Mouse (Mus musculus) limb, embryonic 14.5 days (tissue): ENCODE data around the gene Gm42791. TPM values are rescaled to one million over a fixed set of nuclear protein-coding genes. Genes with fewer than 3 reads are reported as not detected.

ENCODE experiments used
- ATAC-seq: fragments of 200-750 bp; cut with Nextera tagmentation; 2 replicates; pipeline ENCODE4 v1.8.0; 2017; ENCODE audit warnings: low read depth, moderate number of reproducible peaks, moderate TSS enrichment; ENCODE audit not compliant: low FRiP score
- DNase-seq: peaks from one replicate; pipeline ENCODE4 v3.0.0-alpha.2; 2015; ENCODE audit warnings: low spot score
- H3K27ac ChIP-seq: fragments of 300-500 bp; sonication (generic); replicated peaks from 2 replicates; pipeline ENCODE4 v1.5.1; 2014; ENCODE audit warnings: low read depth, mild to moderate bottlenecking, low read length, moderate library complexity, mixed read lengths
- H3K27me3 ChIP-seq: fragments of 300-500 bp; sonication (generic); 2 replicates; pipeline ENCODE4 v1.6.1; 2014; ENCODE audit warnings: low read length, mixed read lengths; ENCODE audit not compliant: control insufficient read depth, insufficient read depth
- H3K36me3 ChIP-seq: fragments of 300-500 bp; sonication (generic); 2 replicates; pipeline ENCODE4 v1.6.1; 2014; ENCODE audit warnings: mild to moderate bottlenecking, low read length, moderate library complexity, mixed read lengths; ENCODE audit not compliant: control insufficient read depth, insufficient read depth
- H3K4me1 ChIP-seq: fragments of 300-500 bp; sonication (generic); 2 replicates; pipeline ENCODE4 v1.6.1; 2014; ENCODE audit warnings: antibody characterized with exemption, low read length, mixed read lengths; ENCODE audit not compliant: control insufficient read depth, insufficient read depth
- H3K4me2 ChIP-seq: fragments of 300-500 bp; sonication (generic); replicated peaks from 2 replicates; pipeline ENCODE4 v1.6.1; 2014; ENCODE audit warnings: low read depth, mild to moderate bottlenecking, low read length, moderate library complexity; ENCODE audit not compliant: severe bottlenecking
- H3K4me3 ChIP-seq: fragments of 300-500 bp; sonication (generic); replicated peaks from 2 replicates; pipeline ENCODE4 v1.5.1; 2014; ENCODE audit warnings: low read length
- H3K9ac ChIP-seq: fragments of 300-500 bp; sonication (generic); 2 replicates; pipeline ENCODE4 v1.6.1; 2014; ENCODE audit warnings: mild to moderate bottlenecking, low read depth, low read length, moderate library complexity; ENCODE audit not compliant: severe bottlenecking
- H3K9me3 ChIP-seq: fragments of 300-500 bp; sonication (generic); 2 replicates; pipeline ENCODE4 v1.6.1; 2016; ENCODE audit warnings: low read length; ENCODE audit not compliant: control insufficient read depth
- POLR2A ChIP-seq: fragments of 200-500 bp; IDR thresholded peaks from 2 replicates; pipeline ENCODE4 v1.8.0; 2012; ENCODE audit warnings: inconsistent platforms, mild to moderate bottlenecking, moderate library complexity, borderline replicate concordance; ENCODE audit not compliant: insufficient read depth, insufficient read length; ENCODE audit errors: extremely low read depth
- WGBS: fragments of 180-500 bp; shearing (Covaris S2); extraction: QIAGEN DNeasy Blood & Tissue Kit; methylation state at CpG from one replicate; pipeline ENCODE4 v1.1.7; 2014; 5-methylcytosine and 5-hydroxymethylcytosine counted together
- polyA plus RNA-seq, 2 experiments: library from polyadenylated mRNA; depleted of rRNA in 1 of 2; stranded (reverse) in 1 of 2; unstranded in 1 of 2; fragments of >200 nt; fragmentation: Nextera tagmentation in 1 of 2; extraction: Ambion mirVana in 1 of 2; gene quantifications; 2 replicates each; pipeline versions ENCODE4 v1.2.1 to v1.2.3; 2012 to 2014

The Gm42791 gene
- polyA plus RNA-seq, 2 experiments = not detected

- Histone ChIP-seq H3K27ac (no peak overlapping the region), H3K9me3 (0 out of 2 replicates have a peak, but pooled peaks cover 11% of the 10 kb centered on the region), H3K4me3 (no peak overlapping the region), H3K4me1 (peaks cover 3% of the 10 kb centered on the region; the same call in 1 of the 2 replicates), H3K4me2 (no peak overlapping the region), H3K27me3 (no peaks in the 10 kb centered on the region), H3K36me3 (no peaks in the 10 kb centered on the region), H3K9ac (no peak overlapping the region)
- DNase-seq = no peak
- TF ChIP-seq POLR2A = no peak
- ATAC-seq = no peak
- 89% methylated on average over 3 of the region's 3 CpGs for WGBS
Observed at GRCm38 (mm10) chr5:149036920-149037319, 42.0 kb upstream of the Gm42791 start.

DNA sequence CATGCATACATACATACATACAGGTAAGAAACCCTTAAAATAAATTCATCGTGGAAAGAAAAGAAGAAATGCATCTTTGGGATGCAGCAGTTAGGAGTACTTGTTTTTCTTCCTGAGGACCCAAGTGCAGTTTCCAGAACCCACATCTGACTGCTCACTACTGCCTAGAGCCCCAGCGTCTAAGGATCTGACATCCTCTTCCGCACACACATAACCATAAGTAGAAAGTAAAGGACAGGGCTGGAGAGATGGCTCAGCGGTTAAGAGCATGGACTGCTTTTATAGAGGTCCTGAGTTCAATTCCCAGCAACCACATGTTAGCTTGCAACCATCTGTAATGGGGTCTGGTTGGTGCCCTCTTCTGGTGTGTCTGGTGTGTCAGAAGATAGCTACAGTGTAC, 37.5 kb upstream of the Gm42791 start:
- no peak overlapping the region for H3K4me3 ChIP-seq
- ATAC-seq (no peak), DNase-seq (no peak)
- WGBS = 91% methylated on average over 4 of the region's 4 CpGs
- no peaks in the 10 kb centered on the region for H3K36me3 ChIP-seq
- no peak overlapping the region for H3K9ac ChIP-seq
- no peaks in the 10 kb centered on the region for H3K27me3 ChIP-seq
- no peak overlapping the region for H3K4me2 ChIP-seq
- TF ChIP-seq POLR2A = no peak
- H3K4me1 ChIP-seq = peaks cover 22% of the 10 kb centered on the region; the same call in 1 of the 2 replicates
- H3K27ac ChIP-seq = no peak overlapping the region
- 0 out of 2 replicates have a peak, but pooled peaks cover 4% of the 10 kb centered on the region for H3K9me3 ChIP-seq

DNA sequence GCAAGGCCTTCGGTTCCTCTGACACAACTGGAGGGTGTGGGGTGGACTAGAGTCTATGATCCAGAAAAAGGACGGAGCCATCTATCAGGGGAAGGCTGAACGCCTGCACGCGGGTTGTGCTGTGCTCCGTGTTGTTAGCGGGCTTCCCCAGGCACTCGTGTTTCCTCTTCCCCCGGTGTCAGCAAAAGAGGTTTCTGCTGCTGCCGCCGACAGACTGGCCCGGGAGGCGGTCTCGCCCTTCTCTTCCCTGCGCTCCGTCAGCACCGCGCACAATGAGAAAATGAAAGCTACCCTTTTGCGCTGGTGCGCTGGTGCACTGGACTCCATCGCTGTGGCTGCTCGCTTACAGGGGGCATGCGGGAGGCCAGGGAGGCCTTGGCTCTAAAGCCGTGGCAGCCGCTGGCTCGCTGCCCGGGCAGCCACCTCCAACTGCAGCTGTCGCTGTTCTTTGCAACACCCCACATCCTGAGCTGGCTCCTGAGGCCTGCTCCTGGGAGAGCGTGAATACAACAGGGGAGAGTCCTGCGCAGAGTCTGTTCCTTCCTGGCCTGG, 36.3 kb upstream of the Gm42791 start:
- no peaks in the 10 kb centered on the region for H3K9me3 ChIP-seq
- 3% methylated on average over 17 of the region's 30 CpGs for WGBS
- peak; percentile 49; the same call in 1 of the 2 replicates for TF ChIP-seq POLR2A
- H3K9ac ChIP-seq = peak overlapping the region; percentile 61
- H3K36me3 ChIP-seq = no peaks in the 10 kb centered on the region
- no peaks in the 10 kb centered on the region for H3K27me3 ChIP-seq
- peak overlapping the region; percentile 63 for H3K4me2 ChIP-seq
- ATAC-seq (peak; percentile 85), DNase-seq (peak; percentile 87)
- peak overlapping the region; percentile 33 for H3K4me3 ChIP-seq
- peak overlapping the region; percentile 94 for H3K27ac ChIP-seq
- peaks cover 22% of the 10 kb centered on the region; the same call in 1 of the 2 replicates for H3K4me1 ChIP-seq

- H3K4me1 ChIP-seq = peaks cover 22% of the 10 kb centered on the region; the same call in 1 of the 2 replicates
- no peaks in the 10 kb centered on the region for H3K9me3 ChIP-seq
- H3K27me3 ChIP-seq = no peaks in the 10 kb centered on the region
- TF ChIP-seq POLR2A = no peak
- no peak overlapping the region for H3K4me2 ChIP-seq
- no peak overlapping the region for H3K27ac ChIP-seq
- 41% methylated on average over 2 of the region's 2 CpGs for WGBS
- ATAC-seq (no peak), DNase-seq (no peak)
- H3K9ac ChIP-seq = no peak overlapping the region
- no peaks in the 10 kb centered on the region for H3K36me3 ChIP-seq
- no peak overlapping the region for H3K4me3 ChIP-seq
Observed at GRCm38 (mm10) chr5:149030103-149030502, 35.2 kb upstream of the Gm42791 start.

DNA sequence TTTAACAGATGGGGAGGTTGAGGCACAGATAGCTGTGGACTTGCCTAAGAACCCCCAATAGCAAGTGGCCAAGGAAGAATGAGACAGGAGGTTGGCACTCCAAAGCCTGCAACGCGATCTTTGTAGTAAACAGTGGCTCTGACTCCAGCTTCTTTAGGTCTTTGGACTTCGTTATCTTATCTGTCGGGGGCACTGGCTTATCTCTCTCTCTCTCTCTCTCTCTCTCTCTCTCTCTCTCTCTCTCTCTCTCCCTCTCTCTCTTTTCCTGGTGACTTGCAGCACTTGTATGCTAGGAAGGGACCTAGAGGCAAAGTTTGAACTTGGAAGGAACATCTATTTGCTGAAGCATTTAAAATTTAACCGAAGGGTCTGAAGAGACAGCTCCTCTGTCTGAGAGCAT, 33.4 kb upstream of the Gm42791 start:
- peaks cover 22% of the 10 kb centered on the region; the same call in 1 of the 2 replicates for H3K4me1 ChIP-seq
- H3K36me3 ChIP-seq = no peaks in the 10 kb centered on the region
- ATAC-seq = no peak
- no peak for TF ChIP-seq POLR2A
- H3K4me2 ChIP-seq = no peak overlapping the region
- DNase-seq = no peak
- 61% methylated on average over 5 of the region's 5 CpGs for WGBS
- no peak overlapping the region for H3K4me3 ChIP-seq
- H3K27me3 ChIP-seq = no peaks in the 10 kb centered on the region
- no peaks in the 10 kb centered on the region for H3K9me3 ChIP-seq
- H3K27ac ChIP-seq = no peak overlapping the region
- no peak overlapping the region for H3K9ac ChIP-seq
